Mouse (Mus musculus) neural tube, embryonic 12.5 days (tissue): Measurements from ENCODE around the gene Gm36245. TPM values are rescaled to one million over a fixed set of nuclear protein-coding genes. Genes with fewer than 3 reads are reported as not detected.

Experiments
- ATAC-seq: fragments of 200-750 bp; cut with Nextera tagmentation; 2 replicates; pipeline ENCODE4 v1.8.0; 2017; ENCODE audit warnings: low read depth, mild to moderate bottlenecking, moderate TSS enrichment, moderate library complexity; ENCODE audit not compliant: low FRiP score
- H3K27ac ChIP-seq: fragments of 300-500 bp; sonication (generic); 2 replicates; pipeline ENCODE4 v1.5.1; 2016
- H3K27me3 ChIP-seq: fragments of 300-500 bp; sonication (generic); replicated peaks from 2 replicates; pipeline ENCODE4 v1.6.1; 2016; ENCODE audit warnings: mild to moderate bottlenecking
- H3K36me3 ChIP-seq: fragments of 300-500 bp; sonication (generic); 2 replicates; pipeline ENCODE4 v1.6.1; 2016; ENCODE audit warnings: mild to moderate bottlenecking
- H3K4me1 ChIP-seq: fragments of 300-500 bp; sonication (generic); 2 replicates; pipeline ENCODE4 v1.6.1; 2016
- H3K4me2 ChIP-seq: fragments of 300-500 bp; sonication (generic); replicated peaks from 2 replicates; pipeline ENCODE4 v1.6.1; 2016; ENCODE audit warnings: mild to moderate bottlenecking
- H3K4me3 ChIP-seq: fragments of 300-500 bp; sonication (generic); 2 replicates; pipeline ENCODE4 v1.5.1; 2016
- H3K9ac ChIP-seq: fragments of 300-500 bp; sonication (generic); 2 replicates; pipeline ENCODE4 v1.6.1; 2016; ENCODE audit warnings: mild to moderate bottlenecking
- H3K9me3 ChIP-seq: fragments of 300-500 bp; sonication (generic); 2 replicates; pipeline ENCODE4 v1.6.1; 2016; ENCODE audit warnings: mild to moderate bottlenecking
- WGBS: fragments of 180-500 bp; shearing (Covaris S2); methylation state at CpG from one replicate; pipeline ENCODE4 v1.1.7; 2016; 5-methylcytosine and 5-hydroxymethylcytosine counted together
- polyA plus RNA-seq: library from polyadenylated mRNA; unstranded; fragments of >200 nt; fragmentation: Nextera tagmentation; extraction: Ambion mirVana; gene quantifications from 2 replicates; pipeline ENCODE4 v1.2.1, GENCODE M21; 2016

Gm36245 gene
- polyA plus RNA-seq: not detected in 2 replicates

GRCm38 (mm10) chr15:77598958-77599357, at the start of gene Gm36245:
TSS of gene Gm36245 (plus strand) at chr15:77599258.
- H3K9ac ChIP-seq: no peak within 1 kb of the TSS
- H3K4me1 ChIP-seq: no peaks in the 10 kb centered on the region
- H3K27me3 ChIP-seq: no peaks in the 10 kb centered on the region
- no peaks in the 10 kb centered on the region for H3K9me3 ChIP-seq
- no peaks in the 10 kb centered on the region for H3K36me3 ChIP-seq
- no peak within 1 kb of the TSS for H3K27ac ChIP-seq
- no peak within 1 kb of the TSS for H3K4me2 ChIP-seq
- 90% methylated on average over 1 of the region's 1 CpGs for WGBS
- no peak within 1 kb of the TSS for H3K4me3 ChIP-seq
- no peak for ATAC-seq

- no peak within 1 kb of the TSS for H3K27ac ChIP-seq
- no peak for ATAC-seq
- H3K27me3 ChIP-seq: no peaks in the 10 kb centered on the region
- H3K4me1 ChIP-seq: no peaks in the 10 kb centered on the region
- no peak within 1 kb of the TSS for H3K4me3 ChIP-seq
- no peak within 1 kb of the TSS for H3K4me2 ChIP-seq
- no peak within 1 kb of the TSS for H3K9ac ChIP-seq
- H3K9me3 ChIP-seq: no peaks in the 10 kb centered on the region
- H3K36me3 ChIP-seq: no peaks in the 10 kb centered on the region
Observed at GRCm38 (mm10) chr15:77561792-77562191, 37.3 kb upstream of the Gm36245 start, which contains the start of gene 1700025B11Rik. TSS of gene 1700025B11Rik (minus strand) at chr15:77561892.

- H3K4me2 ChIP-seq: no peak overlapping the region
- H3K27ac ChIP-seq: no peak overlapping the region
- no peaks in the 10 kb centered on the region for H3K27me3 ChIP-seq
- no peak overlapping the region for H3K4me3 ChIP-seq
- no peaks in the 10 kb centered on the region for H3K9me3 ChIP-seq
- no peak overlapping the region for H3K9ac ChIP-seq
- no peaks in the 10 kb centered on the region for H3K4me1 ChIP-seq
- no peaks in the 10 kb centered on the region for H3K36me3 ChIP-seq
- no peak for ATAC-seq
Observed at GRCm38 (mm10) chr15:77563219-77563618, 35.8 kb upstream of the Gm36245 start.

GRCm38 (mm10) chr15:77578801-77579200, 20.3 kb upstream of the Gm36245 start:
- Histone ChIP-seq H3K4me3 (no peak overlapping the region), H3K9ac (no peak overlapping the region), H3K27ac (no peak overlapping the region), H3K27me3 (no peaks in the 10 kb centered on the region), H3K4me1 (no peaks in the 10 kb centered on the region), H3K36me3 (no peaks in the 10 kb centered on the region), H3K9me3 (no peaks in the 10 kb centered on the region; the same call in 1 of the 2 replicates), H3K4me2 (no peak overlapping the region)
- ATAC-seq: no peak
- 95% methylated on average over 2 of the region's 2 CpGs for WGBS

GRCm38 (mm10) chr15:77579311-77579710, 19.7 kb upstream of the Gm36245 start:
- Histone ChIP-seq H3K27ac (no peak overlapping the region), H3K4me3 (no peak overlapping the region), H3K4me2 (no peak overlapping the region), H3K36me3 (no peaks in the 10 kb centered on the region), H3K4me1 (no peaks in the 10 kb centered on the region), H3K9ac (no peak overlapping the region), H3K27me3 (no peaks in the 10 kb centered on the region), H3K9me3 (no peaks in the 10 kb centered on the region; the same call in 1 of the 2 replicates)
- WGBS: 91% methylated on average over 4 of the region's 4 CpGs
- no peak for ATAC-seq

- H3K9me3 ChIP-seq: no peaks in the 10 kb centered on the region; the same call in 1 of the 2 replicates
- H3K4me3 ChIP-seq: no peak overlapping the region
- no peaks in the 10 kb centered on the region for H3K36me3 ChIP-seq
- H3K27me3 ChIP-seq: no peaks in the 10 kb centered on the region
- H3K4me2 ChIP-seq: no peak overlapping the region
- H3K4me1 ChIP-seq: no peaks in the 10 kb centered on the region
- no peak overlapping the region for H3K9ac ChIP-seq
- WGBS: 67% methylated on average over 1 of the region's 1 CpGs
- ATAC-seq: no peak
- no peak overlapping the region for H3K27ac ChIP-seq
Observed at GRCm38 (mm10) chr15:77581681-77582080, 17.4 kb upstream of the Gm36245 start.

GRCm38 (mm10) chr15:77587026-77587425, 12.0 kb upstream of the Gm36245 start:
- no peak overlapping the region for H3K27ac ChIP-seq
- no peaks in the 10 kb centered on the region for H3K4me1 ChIP-seq
- H3K27me3 ChIP-seq: no peaks in the 10 kb centered on the region
- ATAC-seq: no peak
- H3K36me3 ChIP-seq: no peaks in the 10 kb centered on the region
- H3K4me2 ChIP-seq: no peak overlapping the region
- H3K9me3 ChIP-seq: no peaks in the 10 kb centered on the region; the same call in 1 of the 2 replicates
- H3K9ac ChIP-seq: no peak overlapping the region
- H3K4me3 ChIP-seq: no peak overlapping the region

GRCm38 (mm10) chr15:77588981-77589380, 10.1 kb upstream of the Gm36245 start:
- no peak overlapping the region for H3K4me2 ChIP-seq
- H3K27me3 ChIP-seq: no peaks in the 10 kb centered on the region
- no peak overlapping the region for H3K27ac ChIP-seq
- H3K9me3 ChIP-seq: no peaks in the 10 kb centered on the region
- no peaks in the 10 kb centered on the region for H3K36me3 ChIP-seq
- no peak overlapping the region for H3K4me3 ChIP-seq
- no peak overlapping the region for H3K9ac ChIP-seq
- ATAC-seq: no peak
- H3K4me1 ChIP-seq: no peaks in the 10 kb centered on the region

- WGBS: 84% methylated on average over 2 of the region's 2 CpGs
- Histone ChIP-seq H3K27me3 (no peaks in the 10 kb centered on the region), H3K36me3 (no peaks in the 10 kb centered on the region), H3K4me1 (no peaks in the 10 kb centered on the region), H3K9ac (no peak overlapping the region), H3K9me3 (no peaks in the 10 kb centered on the region), H3K4me2 (no peak overlapping the region), H3K4me3 (no peak overlapping the region), H3K27ac (no peak overlapping the region)
- ATAC-seq: no peak
Observed at GRCm38 (mm10) chr15:77590881-77591280, 8.2 kb upstream of the Gm36245 start.

- Histone ChIP-seq H3K9me3 (no peaks in the 10 kb centered on the region), H3K9ac (no peak overlapping the region), H3K27ac (no peak overlapping the region), H3K27me3 (no peaks in the 10 kb centered on the region), H3K4me3 (no peak overlapping the region), H3K4me2 (no peak overlapping the region), H3K36me3 (no peaks in the 10 kb centered on the region), H3K4me1 (no peaks in the 10 kb centered on the region)
- 70% methylated on average over 1 of the region's 1 CpGs for WGBS
- no peak for ATAC-seq
Observed at GRCm38 (mm10) chr15:77593557-77593956, 5.5 kb upstream of the Gm36245 start.

- H3K4me1 ChIP-seq: no peaks in the 10 kb centered on the region
Observed at GRCm38 (mm10) chr15:77595961-77596360, 3.1 kb upstream of the Gm36245 start, which contains the start of gene Apol10b. TSS of gene Apol10b (minus strand) at chr15:77596125.

GRCm38 (mm10) chr15:77598429-77598828, 629 bp upstream of the Gm36245 start:
- no peak overlapping the region for H3K9ac ChIP-seq
- no peak overlapping the region for H3K4me3 ChIP-seq
- no peaks in the 10 kb centered on the region for H3K27me3 ChIP-seq
- no peaks in the 10 kb centered on the region for H3K4me1 ChIP-seq
- H3K9me3 ChIP-seq: no peaks in the 10 kb centered on the region
- no peak overlapping the region for H3K27ac ChIP-seq
- H3K36me3 ChIP-seq: no peaks in the 10 kb centered on the region
- no peak for ATAC-seq
- H3K4me2 ChIP-seq: no peak overlapping the region
- whole genome bisulfite sequencing: 72% methylated on average over 3 of the region's 3 CpGs

More at GRCm38 (mm10) chr15:77595961-77596360, 3.1 kb upstream of the Gm36245 start, which contains the start of gene Apol10b:
- no peaks in the 10 kb centered on the region for H3K36me3 ChIP-seq
- H3K4me2 ChIP-seq: no peak within 1 kb of the TSS
- WGBS: 72% methylated on average over 5 of the region's 5 CpGs
- H3K27me3 ChIP-seq: no peaks in the 10 kb centered on the region
- H3K27ac ChIP-seq: no peak within 1 kb of the TSS
- H3K9me3 ChIP-seq: no peaks in the 10 kb centered on the region
- H3K4me3 ChIP-seq: no peak within 1 kb of the TSS
- ATAC-seq: no peak
- H3K9ac ChIP-seq: no peak within 1 kb of the TSS

- ATAC-seq: no peak
- no peaks in the 10 kb centered on the region for H3K4me1 ChIP-seq
- no peak overlapping the region for H3K4me2 ChIP-seq
- H3K4me3 ChIP-seq: no peak overlapping the region
- H3K27ac ChIP-seq: no peak overlapping the region
- no peaks in the 10 kb centered on the region for H3K9me3 ChIP-seq
- no peaks in the 10 kb centered on the region for H3K27me3 ChIP-seq
- H3K36me3 ChIP-seq: no peaks in the 10 kb centered on the region
- WGBS: 96% methylated on average over 3 of the region's 3 CpGs
- no peak overlapping the region for H3K9ac ChIP-seq
Observed at GRCm38 (mm10) chr15:77606069-77606468, 7.0 kb downstream of the Gm36245 start.
